Mouse (Mus musculus): Measurements from ENCODE around the gene Gm10142. TPM values are rescaled to one million over a fixed set of nuclear protein-coding genes. Genes with fewer than 3 reads are reported as not detected.

Gm10142 gene
- polyA plus RNA-seq (2017; shearing (Covaris generic)) = not detected

DNA sequence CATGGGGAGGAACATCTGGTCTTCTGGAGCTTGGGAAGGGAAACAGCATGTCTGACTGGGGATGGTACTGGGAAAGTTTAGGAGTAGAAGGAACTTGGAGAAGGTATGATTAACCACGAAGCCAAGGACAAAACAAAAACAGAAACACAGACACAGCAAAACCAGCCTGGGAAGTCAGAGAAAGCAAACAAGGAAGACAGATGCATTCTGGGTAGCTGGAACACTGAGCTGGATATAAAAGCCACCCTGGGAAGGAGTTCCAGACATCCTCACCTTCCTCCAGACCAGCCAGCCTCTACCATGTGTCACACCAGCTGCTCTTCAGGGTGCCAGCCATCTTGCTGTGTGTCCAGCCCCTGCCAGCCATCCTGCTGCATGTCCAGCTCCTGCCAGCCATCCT lies at the start of gene Gm10142:
TSS of gene Gm10142 (plus strand) at position 301 of the 400 bp plus-strand sequence.

DNA sequence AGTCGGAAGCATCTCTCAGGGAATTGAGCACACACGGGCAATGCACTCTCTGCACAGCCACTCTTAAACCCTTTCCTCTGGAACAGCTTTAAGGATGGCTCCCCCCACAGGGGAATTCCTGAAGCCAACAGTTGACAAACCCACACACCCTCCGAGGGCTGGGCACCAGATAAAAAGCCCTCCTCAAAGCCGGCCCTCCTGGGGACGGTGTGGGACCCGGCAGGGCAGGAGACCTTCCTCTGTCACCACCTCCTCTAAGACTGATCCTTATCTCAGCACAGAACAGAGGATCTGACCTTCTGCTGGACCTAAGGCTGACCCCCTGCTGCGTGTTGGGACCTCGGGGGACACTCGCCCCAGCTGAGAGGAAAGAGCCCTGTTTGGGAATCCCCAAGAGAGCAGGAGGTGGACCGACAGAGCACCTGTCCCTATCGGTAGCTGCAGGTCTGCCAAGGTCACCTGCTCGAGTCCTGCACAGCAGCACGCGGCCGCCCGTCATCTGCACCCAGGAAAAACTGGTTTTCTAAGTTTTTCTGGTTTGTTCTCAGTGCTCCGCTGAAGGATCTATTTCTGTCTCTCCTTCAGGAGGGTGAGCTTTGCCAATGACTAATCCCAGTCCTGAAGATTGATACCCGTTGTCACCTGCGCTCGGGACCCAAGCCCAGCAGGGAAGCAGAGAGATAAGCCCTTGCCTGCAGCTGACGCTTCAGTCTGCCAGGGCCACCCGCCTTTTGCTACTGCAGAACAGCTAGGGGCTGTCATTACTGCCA lies 29.5 kb upstream of the Gm10142 start, which contains the start of gene Tspear:
TSS of gene Tspear (plus strand) at position 675 of the 770 bp plus-strand sequence.

DNA sequence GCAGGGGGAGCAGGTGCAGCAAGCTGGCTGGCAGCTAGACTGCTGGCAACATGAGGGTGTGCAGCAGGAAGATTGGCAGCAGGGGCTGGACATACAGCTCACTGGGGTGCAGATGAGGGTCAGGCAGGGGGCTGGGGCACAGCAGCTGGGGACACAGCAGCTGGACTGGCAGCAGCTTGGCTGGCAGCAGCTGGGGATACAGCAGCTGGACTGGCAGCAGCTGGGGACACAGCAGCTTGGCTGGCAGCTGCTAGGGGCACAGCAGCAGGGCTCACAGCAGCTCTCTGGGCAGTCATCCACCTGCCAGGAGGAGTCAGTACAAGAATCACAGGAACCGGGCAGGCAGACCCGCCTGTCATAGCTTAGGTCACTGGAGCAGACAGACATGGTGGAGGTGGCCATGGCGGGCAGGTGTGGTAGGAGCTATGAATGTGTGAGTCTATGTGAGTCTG lies 25.2 kb upstream of the Gm10142 start, which contains the start of gene Gm19402:
TSS of gene Gm19402 (minus strand) at position 402 of the 452 bp plus-strand sequence.

DNA sequence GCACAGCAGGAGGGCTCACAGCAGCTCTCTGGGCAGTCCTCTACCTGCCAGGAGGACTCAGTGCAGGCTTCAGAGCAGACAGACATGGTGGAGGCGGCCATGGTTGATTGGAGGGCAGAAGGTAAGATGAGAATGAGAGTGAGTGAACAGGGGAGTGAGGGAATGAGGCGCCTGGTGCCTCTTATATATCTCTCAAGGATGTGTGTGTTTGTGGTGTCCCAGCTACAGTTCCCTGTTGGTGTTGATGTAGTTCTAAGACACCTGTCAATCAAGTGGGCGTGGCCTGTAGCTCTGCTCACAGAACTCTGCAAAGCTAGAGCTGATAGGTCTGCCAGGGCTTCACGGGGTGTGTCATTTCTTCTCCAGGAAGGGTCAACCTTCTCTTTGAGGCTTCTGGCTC lies 18.5 kb upstream of the Gm10142 start, which contains the start of gene Gm9508:
TSS of gene Gm9508 (minus strand) at position 101 of the 400 bp plus-strand sequence.

DNA sequence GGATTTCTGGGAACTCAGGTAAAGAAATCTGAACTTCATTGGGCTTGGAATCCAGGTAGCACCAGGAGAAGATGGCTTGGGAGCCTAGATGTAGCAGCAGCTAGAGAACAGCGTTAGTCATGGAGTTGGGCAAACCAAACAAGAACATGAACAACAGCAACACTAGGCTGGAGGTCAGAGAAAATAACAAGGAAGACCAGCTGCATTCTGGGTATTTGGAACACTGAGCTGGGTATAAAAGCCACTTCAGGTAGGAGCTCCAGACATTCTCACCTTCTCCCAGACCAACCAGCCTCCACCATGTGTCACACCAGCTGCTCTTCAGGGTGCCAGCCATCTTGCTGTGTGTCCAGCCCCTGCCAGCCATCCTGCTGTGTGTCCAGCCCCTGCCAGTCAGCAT lies 9.3 kb upstream of the Gm10142 start, which contains the start of gene Gm10272:
TSS of gene Gm10272 (plus strand) at position 301 of the 400 bp plus-strand sequence.

DNA sequence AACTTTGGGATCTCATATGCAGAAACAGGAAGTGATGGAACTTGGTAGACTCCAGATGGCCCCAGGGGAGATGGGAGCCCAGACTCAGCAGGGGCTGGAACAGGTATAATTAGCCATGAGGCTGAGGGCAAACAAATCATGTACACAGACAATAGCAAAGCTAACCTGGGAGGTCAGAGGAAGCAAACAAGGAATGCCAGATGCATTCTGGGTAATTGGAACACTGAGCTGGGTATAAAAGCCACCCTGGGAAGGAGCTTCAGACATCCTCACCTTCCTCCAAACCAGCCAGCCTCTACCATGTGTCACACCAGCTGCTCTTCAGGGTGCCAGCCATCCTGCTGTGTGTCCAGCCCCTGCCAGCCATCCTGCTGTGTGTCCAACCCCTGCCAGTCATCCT lies 4.5 kb upstream of the Gm10142 start, which contains the start of gene Gm10024:
TSS of gene Gm10024 (plus strand) at position 301 of the 400 bp plus-strand sequence.

DNA sequence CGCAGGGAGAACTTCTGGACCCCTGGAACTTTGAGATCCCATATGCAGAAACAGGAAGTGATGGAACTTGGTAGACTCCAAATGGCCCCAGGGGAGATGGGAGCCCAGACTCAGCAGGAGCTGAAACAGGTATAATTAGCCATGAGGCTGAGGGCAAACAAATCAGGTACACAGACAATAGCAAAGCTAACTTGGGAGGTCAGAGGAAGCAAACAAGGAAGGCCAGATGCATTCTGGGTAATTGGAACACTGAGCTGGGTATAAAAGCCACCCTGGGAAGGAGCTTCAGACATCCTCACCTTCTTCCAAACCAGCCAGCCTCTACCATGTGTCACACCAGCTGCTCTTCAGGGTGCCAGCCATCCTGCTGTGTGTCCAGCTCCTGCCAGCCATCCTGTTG lies 4.7 kb downstream of the Gm10142 start, which contains the start of gene Krtap12-1:
TSS of gene Krtap12-1 (plus strand) at position 301 of the 400 bp plus-strand sequence.

DNA sequence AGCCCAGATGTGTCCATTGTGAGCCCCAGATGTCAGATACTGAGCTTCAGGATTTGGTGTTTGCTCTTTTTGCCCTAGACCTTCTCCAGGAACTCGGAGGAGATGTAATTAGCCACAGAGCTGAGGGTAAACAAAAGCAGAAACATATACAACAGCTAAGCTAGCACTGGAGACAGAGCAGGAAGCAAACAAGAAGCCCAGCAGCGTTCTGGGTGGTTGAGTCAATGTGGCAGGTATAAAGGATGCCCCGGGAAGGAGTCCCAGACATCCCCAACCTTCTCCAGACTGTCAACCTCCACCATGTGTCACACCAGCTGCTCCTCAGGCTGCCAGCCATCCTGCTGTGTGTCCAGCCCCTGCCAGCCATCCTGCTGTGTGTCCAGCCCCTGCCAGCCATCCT lies 10.6 kb downstream of the Gm10142 start, which contains the start of gene Gm10100:
TSS of gene Gm10100 (plus strand) at position 301 of the 400 bp plus-strand sequence.

DNA sequence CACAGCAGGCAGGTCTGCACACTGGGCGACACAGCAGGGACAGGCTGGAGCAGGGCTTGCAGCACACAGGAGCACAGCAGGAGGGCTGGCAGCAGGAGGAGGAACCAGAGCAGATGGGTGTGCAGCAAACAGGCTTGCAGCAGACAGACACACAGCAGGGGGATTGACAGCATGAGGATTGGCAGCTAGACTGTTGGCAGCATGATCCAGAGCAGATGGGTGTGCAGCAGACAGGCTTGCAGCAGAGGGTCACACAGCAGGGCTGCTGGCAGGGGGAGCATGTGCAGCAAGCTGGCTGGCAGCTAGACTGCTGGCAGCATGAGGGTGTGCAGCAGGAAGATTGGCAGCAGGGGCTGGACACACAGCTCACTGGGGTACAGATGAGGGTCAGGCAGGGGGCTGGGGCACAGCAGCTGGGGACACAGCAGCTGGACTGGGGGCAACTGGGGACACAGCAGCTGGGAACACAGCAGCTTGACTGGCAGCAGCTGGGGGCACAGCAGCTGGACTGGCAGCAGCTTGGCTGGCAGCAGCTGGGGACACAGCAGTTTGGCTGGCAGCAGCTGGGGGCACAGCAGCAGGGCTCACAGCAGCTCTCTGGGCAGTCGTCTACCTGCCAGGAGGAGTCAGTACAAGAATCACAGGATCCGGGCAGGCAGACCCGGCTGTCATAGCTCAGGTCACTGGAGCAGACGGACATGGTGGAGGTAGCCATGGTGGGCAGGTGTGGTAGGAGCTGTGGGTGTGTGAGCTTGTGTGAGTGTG lies 26.5 kb downstream of the Gm10142 start, which contains the start of gene Gm18596:
TSS of gene Gm18596 (minus strand) at position 715 of the 765 bp plus-strand sequence.

DNA sequence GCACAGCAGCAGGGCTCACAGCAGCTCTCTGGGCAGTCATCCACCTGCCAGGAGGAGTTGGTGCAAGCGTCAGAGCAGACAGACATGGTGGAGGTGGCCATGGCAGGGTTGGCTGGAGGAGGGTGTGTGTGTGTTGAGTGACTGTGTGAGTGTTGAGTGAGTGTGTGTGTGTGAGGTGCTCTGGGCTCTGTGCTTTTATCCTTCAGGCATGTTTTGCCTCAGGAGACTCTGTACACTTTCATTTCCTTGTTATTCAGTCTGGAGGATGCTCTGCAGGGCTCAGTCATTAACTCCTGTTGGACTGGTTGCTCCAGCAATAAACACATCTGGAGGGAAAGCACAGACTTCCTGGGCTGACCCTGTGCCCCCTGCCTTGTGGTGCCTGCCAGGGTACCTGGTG lies 35.6 kb downstream of the Gm10142 start, which contains the start of gene Gm9736:
TSS of gene Gm9736 (minus strand) at position 101 of the 400 bp plus-strand sequence.

DNA sequence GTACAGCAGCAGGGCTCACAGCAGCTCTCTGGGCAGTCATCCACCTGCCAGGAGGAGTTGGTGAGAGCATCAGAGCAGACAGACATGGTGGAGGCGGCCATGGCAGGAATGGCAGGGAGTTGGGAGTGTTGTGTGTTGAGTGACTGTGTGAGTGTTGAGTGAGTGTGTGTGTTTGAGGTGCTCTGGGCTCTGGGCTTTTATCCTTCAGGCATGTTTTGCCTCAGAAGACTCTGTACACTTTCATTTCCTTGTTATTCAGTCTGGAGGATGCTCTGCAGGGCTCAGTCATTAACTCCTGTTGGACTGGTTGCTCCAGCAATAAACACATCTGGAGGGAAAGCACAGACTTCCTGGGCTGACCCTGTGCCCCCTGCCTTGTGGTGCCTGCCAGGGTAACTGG lies 44.0 kb downstream of the Gm10142 start, which contains the start of gene Gm3233:
TSS of gene Gm3233 (minus strand) at position 101 of the 400 bp plus-strand sequence.

Other genes starting within 250 kb of the Gm10142 start
- 44.5 TPM for gene Fam207a, start 200.0 kb upstream of the Gm10142 start, polyA plus RNA-seq (2017; shearing (Covaris generic))
- 545 TPM for gene Itgb2, start 185.6 kb upstream of the Gm10142 start, polyA plus RNA-seq (2017; shearing (Covaris generic))
- 101 TPM for gene Pttg1ip, start 134.1 kb upstream of the Gm10142 start, polyA plus RNA-seq (2017; shearing (Covaris generic))
- 109 TPM for gene Sumo3, start 109.7 kb upstream of the Gm10142 start, polyA plus RNA-seq (2017; shearing (Covaris generic))
- not detected for gene Gm49325, start 109.6 kb upstream of the Gm10142 start, polyA plus RNA-seq (2017; shearing (Covaris generic))
- 48.5 TPM for gene Ube2g2, start 93.5 kb upstream of the Gm10142 start, polyA plus RNA-seq (2017; shearing (Covaris generic))
- 0.26 TPM for gene Tspear, start 29.2 kb upstream of the Gm10142 start, polyA plus RNA-seq (2017; shearing (Covaris generic))
- gene Gm19402, start 25.1 kb upstream of the Gm10142 start, polyA plus RNA-seq (2017; shearing (Covaris generic)) = not detected
- not detected for gene Gm9508, start 18.6 kb upstream of the Gm10142 start, polyA plus RNA-seq (2017; shearing (Covaris generic))
- not detected for gene Gm10272, start 9.2 kb upstream of the Gm10142 start, polyA plus RNA-seq (2017; shearing (Covaris generic))
- not detected for gene Gm10024, start 4.3 kb upstream of the Gm10142 start, polyA plus RNA-seq (2017; shearing (Covaris generic))
- not detected for gene Krtap12-1, start 4.8 kb downstream of the Gm10142 start, polyA plus RNA-seq (2017; shearing (Covaris generic))
- not detected for gene Gm10100, start 10.7 kb downstream of the Gm10142 start, polyA plus RNA-seq (2017; shearing (Covaris generic))
- gene Gm18596, start 26.8 kb downstream of the Gm10142 start, polyA plus RNA-seq (2017; shearing (Covaris generic)) = not detected
- not detected for gene Gm9736, start 35.5 kb downstream of the Gm10142 start, polyA plus RNA-seq (2017; shearing (Covaris generic))
- gene Gm3233, start 43.9 kb downstream of the Gm10142 start, polyA plus RNA-seq (2017; shearing (Covaris generic)) = not detected
- gene Gm3238, start 55.5 kb downstream of the Gm10142 start, polyA plus RNA-seq (2017; shearing (Covaris generic)) = not detected
- not detected for gene Gm7138, start 61.1 kb downstream of the Gm10142 start, polyA plus RNA-seq (2017; shearing (Covaris generic))
- gene Gm3250, start 66.7 kb downstream of the Gm10142 start, polyA plus RNA-seq (2017; shearing (Covaris generic)) = not detected
- not detected for gene Gm7137, start 72.4 kb downstream of the Gm10142 start, polyA plus RNA-seq (2017; shearing (Covaris generic))
- not detected for gene Gm9639, start 79.3 kb downstream of the Gm10142 start, polyA plus RNA-seq (2017; shearing (Covaris generic))
- gene Gm19668, start 83.3 kb downstream of the Gm10142 start, polyA plus RNA-seq (2017; shearing (Covaris generic)) = not detected
- gene Gm9507, start 96.0 kb downstream of the Gm10142 start, polyA plus RNA-seq (2017; shearing (Covaris generic)) = not detected
- not detected for gene Gm2696, start 98.9 kb downstream of the Gm10142 start, polyA plus RNA-seq (2017; shearing (Covaris generic))
- gene Krtap10-4, start 111.3 kb downstream of the Gm10142 start, polyA plus RNA-seq (2017; shearing (Covaris generic)) = not detected
- gene Krtap10-10, start 120.1 kb downstream of the Gm10142 start, polyA plus RNA-seq (2017; shearing (Covaris generic)) = not detected
- gene Gm36176, start 131.0 kb downstream of the Gm10142 start, polyA plus RNA-seq (2017; shearing (Covaris generic)) = not detected
- not detected for gene Gm10318, start 137.1 kb downstream of the Gm10142 start, polyA plus RNA-seq (2017; shearing (Covaris generic))
- not detected for gene Gm3285, start 146.2 kb downstream of the Gm10142 start, polyA plus RNA-seq (2017; shearing (Covaris generic))
- gene Lrrc3, start 186.7 kb downstream of the Gm10142 start, polyA plus RNA-seq (2017; shearing (Covaris generic)) = 0.11 TPM